Mouse (Mus musculus): Measurements from ENCODE around the gene Aldh3b1. TPM values are rescaled to one million over a fixed set of nuclear protein-coding genes. Genes with fewer than 3 reads are reported as not detected.

Aldh3b1 gene
- total RNA-seq, 2 experiments from 2014 or later, result 2.8 to 3.0 TPM

DNA sequence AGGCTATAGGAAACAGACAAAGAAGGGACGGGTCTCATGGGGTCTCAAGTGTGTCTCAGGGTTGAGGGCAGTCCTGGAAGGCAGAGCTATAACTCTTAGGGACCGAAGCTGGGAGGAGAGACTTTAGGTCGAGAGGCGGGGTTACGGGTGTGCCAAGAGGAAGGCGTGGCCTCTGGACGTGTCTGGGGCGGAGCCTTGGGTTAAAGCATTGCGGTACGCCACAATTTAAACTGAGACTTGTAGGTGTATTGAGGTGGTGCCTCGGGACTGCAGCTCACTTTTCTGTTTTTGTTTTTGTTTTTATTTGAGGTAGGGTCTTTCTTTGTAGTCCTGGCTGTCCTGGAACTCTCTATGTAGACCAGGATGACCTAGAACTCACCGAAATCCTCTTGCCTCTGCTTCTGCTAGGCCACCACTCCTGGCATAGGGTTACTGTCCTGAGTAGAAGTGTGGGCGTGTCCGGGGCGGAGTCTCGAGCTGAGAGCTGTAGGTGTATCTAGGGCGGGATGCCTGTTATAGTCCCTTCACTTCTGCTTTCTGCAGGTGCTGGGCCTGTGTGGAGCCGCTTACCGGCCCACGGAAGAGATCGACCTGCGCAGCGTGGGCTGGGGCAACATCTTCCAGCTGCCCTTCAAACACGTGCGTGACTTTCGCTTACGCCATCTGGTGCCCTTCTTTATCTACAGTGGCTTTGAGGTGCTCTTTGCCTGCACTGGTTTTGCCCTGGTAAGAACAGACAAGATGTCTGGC lies 13.6 kb upstream of the Aldh3b1 start:
- no peak for DNase-seq

DNA sequence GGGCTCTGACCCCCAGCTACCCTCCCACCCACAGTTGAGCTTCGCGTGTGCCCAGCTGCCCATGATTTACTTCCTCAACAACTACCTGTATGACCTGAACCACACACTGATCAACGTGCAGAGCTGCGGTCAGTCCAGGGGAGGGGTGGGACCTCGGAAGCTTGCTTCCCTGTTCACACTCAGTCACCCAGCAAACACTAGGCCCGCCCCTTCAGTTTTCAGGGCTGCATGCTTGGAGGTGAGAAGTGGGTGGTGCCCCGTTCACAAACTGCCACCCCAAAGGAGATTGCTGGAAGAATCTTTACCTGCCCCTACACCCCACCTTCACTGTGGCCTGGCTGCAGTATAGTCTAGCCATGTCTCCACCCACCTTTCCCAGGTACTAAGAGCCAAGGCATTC lies 12.7 kb upstream of the Aldh3b1 start:
- no peak for DNase-seq

DNA sequence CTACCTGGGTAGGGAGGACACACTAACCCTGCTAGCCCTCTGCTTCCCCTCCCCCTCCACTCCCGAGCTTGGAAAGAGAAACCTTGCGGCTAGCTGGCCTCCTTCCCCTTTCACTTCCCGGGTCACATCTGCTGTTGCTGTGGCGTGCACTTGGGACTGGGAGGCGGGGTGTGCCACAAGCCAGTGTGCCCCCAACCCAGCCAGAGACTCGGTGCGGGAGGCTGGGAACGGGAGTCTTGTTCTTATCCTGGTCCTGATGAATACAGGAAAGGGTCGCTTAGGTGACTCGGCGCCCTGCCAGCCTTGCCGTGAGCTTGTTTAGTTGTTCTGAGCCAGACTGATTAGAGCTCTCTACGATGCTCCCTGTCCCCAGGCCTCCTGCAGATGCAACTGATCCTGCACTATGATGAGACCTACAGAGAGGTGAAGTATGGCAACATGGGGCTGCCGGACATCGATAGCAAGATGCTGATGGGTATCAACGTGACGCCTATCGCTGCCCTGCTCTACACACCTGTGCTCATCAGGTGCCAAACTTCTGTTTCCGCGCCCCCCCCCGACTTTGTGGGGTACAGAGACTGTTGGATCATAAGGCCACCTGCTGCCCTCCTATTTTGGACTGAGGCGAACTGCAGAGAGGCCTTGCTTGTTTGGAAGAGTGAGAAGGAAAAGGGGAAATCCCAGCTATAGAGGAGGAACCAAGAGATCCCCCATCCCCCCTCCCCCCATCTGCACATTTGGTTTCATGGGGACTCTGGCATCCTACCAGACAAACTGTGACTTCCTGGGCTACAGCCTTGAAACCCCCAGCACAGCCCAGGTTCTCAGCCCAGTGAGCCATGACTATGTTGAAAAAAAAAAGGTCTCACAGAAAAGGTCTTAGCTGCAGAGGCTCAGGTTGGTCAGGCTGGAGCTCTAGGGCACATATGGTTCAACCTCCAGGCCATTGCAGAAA lies 6.6 kb upstream of the Aldh3b1 start:
- DNase-seq, result peak in 1 of 2 experiments; percentile 37

DNA sequence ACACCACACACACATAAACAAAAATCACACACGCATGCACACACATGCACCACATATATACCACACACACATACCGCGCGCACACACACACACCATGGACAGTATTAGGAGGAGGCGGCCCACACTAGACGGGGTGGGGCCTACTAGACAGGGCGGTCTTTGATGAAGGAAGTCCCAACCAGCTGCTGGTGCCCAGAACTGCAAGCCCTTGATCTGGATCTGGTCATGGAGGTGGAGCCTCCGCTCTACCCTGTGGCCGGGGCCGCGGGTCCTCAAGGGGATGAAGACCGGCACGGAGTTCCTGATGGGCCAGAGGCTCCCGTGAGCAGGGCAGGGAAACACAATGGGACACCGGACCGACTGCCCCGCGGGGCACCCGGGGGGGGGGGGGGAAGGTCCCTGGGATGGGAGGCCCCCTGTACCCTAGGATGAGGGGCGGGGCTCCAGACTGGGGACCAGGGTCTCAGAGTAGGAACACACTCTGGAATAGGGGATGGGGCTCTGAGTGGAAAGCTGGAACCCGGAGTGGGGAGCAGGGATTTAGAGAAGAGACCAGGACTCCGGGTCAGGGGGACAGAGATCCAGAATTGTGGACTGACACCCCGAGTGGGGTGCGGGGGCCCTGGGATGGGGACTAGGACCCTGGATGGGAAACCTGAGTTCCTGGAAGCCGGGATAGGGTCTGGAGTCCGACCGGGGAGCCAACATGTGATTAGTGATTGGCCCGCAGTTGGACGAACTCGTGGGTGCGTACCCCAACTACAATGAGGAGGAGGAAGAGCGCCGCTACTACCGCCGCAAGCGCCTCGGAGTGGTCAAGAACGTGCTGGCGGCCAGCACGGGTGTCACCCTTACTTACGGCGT lies 5.7 kb upstream of the Aldh3b1 start, which contains the start of gene Unc93b1:
TSS of gene Unc93b1 (plus strand) at position 155 of the 864 bp plus-strand sequence.
- DNase-seq, result no peak

DNA sequence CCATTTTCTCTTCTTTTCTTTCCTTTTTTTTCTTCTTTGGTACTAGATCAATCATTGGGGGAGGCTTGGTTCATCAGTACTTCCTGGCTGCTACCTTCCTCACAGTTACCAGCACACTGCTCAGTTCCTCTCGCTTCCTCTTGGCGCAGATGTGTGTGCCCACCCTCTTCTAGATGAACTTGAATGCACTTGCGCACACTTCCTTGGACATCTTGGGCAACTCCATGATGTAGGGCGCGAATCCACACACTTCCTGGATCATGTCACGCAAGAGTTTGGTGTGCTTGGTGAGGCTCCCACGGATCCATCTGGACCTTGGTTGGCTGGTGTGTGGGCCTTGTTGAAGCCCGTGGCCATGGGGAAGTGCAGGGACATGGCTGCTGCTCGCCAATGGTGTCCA lies 2.1 kb upstream of the Aldh3b1 start:
- no peak for DNase-seq

DNA sequence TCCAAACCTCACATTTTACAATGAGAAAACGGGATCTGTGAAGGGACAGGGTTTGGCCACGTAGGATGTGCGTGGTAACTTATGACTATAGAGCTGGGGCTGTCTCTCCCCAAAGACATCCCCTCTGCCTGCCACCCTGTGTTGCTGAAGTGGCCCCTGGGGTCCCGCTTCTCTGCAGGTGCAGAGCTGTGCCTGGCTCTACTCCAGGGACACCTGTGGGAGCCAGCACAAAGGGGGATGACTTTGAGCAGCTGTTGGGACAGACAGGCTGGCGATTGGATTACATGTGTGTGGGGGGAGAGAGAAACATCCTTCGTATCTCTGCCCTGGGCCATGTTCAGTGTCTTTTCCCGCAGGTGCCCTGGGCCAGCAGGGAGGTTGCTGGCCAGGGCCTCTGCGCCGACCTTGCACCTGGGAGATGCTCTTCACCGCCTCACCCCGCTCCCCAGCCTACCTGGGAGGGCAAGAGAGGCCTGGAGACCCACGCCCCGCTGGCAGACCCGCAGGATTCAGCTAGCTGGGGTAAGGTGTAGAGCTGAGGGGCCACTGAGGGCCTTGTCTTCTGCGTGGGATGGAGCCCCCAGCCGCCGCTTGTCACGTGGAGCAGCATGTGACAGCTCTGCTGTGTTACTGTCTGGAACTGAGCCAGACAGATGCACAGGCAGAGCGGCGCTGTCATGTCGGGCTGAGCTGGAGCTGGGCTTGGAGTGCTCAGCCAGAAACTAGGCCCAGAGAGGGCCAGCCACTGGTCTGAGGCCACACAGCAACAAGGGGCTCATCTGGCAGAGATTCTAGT lies 852 bp upstream of the Aldh3b1 start:
- DNase-seq, result no peak

DNA sequence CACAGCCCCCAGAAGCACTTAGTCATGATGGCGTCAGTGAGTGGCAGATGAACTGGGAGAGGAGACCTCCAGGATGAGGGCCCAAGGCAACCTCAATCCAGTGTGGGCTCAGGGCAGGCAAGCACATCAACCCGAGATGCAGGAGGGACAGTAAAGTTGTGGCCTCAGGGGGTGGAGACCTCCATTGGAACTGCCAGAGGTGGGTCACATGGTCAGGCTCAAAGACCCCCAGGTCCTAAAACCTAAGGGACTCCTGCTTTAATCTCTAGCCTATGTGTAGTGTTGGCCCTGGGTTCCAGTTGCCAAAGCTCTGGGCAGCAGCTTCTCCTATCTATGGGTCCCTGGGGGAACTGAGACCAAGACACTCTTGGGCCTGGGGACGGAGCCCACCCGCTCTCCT lies 829 bp downstream of the Aldh3b1 start:
- DNase-seq, result no peak

DNA sequence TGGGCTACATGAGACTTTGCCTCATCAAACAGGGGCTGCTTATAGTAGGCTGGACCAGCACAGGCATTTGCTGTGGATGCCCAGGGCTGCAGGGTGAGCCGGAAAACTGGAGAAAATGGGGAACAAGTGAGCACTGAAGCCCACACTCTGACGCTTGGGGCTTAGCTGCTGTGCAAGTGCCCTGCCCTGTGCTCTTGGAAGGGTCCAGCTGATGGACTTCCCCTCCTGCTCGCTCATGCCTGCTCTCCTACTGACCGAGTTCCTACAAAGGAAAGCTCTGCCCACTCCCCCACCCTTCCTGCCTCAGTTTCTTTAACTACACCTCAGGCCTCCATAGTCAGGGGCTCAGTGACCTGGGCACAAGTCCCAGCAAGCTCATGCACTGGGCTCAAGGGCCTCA lies 1.6 kb downstream of the Aldh3b1 start:
- no peak for DNase-seq

DNA sequence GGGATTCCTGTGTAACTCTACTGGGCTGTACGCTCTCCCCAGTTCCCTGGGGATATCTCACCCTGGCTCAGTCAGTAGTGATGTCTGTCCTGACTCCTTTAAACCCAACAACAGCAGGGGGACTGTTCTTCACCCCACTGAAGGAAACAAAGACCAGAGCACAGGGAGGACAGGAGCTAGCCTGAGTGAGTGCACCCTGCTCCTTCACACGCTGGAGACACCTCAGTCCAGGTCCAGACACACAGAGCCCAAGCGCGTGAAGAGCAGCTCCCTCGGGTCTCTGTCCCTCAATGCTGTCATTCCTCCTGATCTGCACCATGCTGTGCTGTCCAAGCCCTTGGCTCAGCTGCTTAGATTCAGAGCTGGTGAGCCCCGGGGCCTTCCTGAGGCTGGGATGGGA lies 2.9 kb downstream of the Aldh3b1 start:
- DNase-seq, result no peak

DNA sequence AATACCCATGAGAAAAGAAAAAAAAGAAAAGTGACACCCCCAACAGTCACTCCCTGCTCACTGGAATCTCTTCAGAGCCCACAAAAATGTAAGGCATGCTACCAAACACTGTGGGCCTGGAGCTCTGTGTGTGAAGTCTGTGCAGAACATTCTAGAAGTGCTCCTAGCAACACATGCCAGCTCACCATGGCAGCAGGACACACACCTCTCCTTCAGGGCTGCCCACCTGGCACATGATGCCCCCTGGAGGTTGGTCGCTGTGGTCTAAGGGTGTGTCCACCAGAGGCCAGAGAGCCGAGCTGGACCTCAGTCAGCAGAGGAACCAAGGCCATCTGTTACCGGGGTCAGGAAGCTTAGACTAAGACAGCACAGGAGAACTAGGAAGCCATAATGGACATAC lies 3.3 kb downstream of the Aldh3b1 start:
- no peak for DNase-seq

DNA sequence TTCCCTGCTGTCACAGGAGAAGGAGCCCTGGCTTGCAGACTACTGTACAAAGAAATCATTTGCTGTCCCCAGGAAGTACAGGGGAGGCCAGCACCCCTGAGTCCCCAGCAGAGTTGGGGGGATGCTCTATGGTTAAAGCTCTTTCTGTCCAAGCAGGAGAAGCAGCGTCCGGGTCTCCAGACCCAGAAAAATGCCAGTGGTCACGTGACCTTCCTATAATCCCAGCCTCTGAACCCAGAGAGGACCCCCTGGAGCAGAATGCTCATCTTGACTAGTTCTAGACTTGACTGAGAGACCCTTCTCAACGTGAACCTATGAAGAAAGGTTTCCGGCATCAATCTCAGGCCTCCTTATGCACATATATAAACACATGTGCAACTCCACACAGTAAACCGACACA lies 3.7 kb downstream of the Aldh3b1 start:
- no peak for DNase-seq

DNA sequence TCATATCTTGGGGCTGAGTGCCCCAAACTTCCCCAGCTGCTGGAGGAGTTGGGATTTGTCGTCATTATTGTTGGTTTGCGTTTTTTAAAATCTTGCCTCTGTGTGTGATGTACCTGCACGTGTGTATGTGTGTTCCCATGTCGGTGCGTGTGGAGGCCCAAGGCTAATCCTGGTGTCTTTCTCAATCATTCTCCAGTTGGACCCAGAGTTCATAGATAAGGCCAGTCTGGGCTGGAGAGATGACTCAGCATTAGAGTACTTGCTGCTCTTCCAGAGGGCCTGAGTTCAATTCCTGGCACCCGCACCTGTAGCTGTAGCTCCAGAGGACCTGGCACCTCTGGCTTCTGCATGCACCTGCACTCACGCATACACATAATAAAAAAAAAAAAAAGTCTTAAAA lies 4.7 kb downstream of the Aldh3b1 start:
- DNase-seq, result no peak

DNA sequence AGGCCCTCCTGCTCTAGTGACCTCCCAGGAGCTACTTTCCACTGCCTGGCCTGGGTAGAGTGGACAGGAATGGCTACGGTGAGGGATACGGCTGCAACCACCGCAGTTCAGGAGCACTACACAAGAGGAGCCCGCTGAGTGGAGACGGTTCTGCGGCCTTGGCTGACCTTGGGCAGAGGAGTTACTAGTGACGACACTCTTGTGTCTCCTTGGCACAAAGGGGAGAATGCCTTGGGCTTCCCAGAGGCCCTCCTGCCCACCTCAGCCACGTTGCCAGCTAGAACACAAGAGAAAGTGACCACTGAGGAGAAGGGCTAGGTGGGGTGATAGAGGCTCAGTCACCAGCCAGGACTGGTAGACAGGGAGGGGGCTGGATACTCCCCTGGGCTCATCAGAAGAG lies 5.4 kb downstream of the Aldh3b1 start:
- DNase-seq, result no peak

DNA sequence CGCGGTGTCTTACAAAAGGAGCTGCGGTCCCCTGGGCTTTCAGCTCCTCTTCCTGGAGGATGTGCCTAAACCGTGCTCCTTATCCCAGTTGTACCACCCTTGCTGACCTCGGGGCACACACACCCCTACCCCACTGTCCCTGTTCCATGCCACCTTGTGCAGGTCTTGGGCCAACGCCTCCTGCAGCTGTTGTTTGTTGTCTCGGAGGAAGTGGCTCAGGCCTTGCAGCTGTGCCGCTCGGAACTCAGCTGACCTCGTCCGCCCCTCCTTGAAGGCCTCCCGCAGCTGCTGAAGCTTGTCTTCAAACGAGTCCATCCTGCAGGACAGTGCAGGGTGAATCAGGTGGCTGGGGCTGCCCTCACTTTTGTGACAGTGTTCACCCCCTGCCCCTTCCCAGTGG lies 6.0 kb downstream of the Aldh3b1 start:
- DNase-seq, result no peak

DNA sequence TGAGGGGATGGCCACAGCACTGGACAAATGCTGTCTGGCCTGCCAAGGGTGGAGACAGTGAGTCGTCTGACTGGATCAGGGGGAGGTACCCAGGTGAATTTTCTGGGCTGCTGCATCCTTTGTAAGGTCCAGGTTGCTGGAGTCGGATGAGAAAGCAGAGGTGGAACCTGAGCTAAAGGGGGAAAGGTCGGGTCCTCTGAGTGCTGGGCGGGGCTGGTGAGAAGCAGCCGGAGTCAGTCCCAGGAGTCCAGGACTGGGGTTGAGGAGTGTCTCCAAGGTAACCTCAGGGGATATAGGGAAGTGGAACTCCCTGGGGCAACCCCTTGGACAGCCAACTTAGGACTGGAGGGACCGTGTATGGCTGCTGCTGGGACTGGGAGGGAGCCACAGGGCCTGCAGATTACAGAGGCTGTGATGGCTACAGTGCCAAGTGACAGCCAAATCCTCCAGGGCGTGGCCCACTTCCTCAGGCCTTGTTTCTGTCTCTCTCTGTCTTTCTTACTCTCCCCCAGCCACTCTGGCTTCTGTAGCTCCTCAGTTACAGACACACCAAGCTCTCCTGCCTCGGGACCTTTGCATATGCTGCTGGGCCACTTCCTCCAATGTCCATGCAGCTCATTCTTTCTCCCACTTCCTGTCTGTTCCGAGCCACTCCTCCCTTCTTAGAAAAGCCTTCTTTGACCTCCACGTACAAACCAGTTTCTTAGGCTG lies 6.8 kb downstream of the Aldh3b1 start:
- DNase-seq, result no peak

DNA sequence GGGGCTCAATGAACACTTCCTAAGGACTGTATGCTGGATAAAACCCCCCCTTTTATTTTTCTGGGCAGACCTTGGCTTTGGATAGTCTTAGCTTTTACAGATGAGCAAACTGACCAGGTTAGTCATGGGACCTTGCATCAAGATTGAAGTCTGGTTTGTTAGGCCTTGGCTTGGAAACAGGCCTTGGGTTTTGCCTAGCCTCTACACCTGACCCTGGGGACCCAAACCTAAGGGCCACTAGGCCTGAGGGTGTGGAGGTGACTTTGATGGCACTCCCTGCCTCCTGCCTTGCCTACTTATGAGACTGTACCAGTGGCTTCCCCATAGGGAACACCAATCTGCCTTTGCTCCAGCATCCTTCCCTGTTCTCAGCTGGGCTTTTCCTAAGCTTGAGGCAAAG lies 9.7 kb downstream of the Aldh3b1 start:
- no peak for DNase-seq

DNA sequence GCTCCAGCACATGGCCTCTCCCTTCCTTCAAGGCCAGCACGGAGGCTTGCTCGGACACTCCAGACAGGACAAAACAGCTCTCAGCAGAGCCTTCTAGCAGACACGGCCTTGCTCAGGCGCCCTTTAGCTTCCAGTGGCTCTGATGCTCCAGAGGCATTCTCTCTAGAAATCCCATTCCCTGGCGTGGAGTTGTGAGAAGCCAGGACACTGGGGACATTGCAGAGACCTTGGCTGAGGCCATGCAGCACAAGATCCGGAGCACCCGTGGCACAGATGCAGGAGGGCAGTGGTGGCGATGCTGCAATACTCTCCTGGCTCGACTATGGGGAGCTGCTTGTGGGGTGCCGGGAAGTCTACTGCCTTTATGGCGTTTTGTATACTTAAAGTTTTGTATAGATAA lies 12.9 kb downstream of the Aldh3b1 start:
- DNase-seq, result no peak

DNA sequence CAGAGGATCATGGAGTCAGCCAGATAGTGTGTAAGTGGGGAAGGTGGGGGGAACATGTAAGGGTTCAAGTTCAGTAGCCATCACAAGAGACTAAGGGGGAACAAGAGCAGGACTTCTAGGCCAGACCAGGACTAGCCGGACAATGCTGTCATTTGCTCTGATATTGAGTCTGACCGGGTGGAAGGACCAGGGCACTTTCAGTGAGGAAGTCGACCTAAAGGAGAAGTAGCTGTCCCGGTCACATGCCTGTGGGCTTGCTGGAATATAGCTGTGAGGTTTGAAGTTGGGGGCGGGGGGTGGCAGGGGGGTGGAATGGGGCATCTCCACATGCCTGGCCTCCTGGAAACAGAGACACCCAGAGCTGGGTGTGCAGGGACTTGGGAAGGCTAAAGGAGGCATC lies 15.1 kb downstream of the Aldh3b1 start:
- DNase-seq, result no peak

DNA sequence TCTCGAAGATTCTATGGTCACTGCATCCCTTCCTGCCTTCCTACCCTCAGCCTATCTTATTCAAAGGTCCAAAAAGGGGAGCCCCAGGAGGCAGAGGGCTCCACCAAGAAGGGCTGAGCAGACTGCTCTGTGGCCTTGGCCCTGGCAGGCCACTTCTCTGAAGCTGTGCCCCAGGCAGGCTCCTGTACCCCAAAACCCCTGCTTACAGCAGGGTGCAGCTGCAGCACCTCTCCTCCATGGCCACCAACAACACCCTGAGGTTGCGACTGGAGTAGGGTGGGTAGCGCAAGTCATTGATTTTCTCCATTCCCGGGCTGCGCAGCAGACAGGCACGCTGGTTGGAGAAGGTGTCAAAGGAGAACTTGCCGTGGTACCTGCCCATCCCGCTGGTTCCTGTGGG lies 15.9 kb downstream of the Aldh3b1 start:
- no peak for DNase-seq

DNA sequence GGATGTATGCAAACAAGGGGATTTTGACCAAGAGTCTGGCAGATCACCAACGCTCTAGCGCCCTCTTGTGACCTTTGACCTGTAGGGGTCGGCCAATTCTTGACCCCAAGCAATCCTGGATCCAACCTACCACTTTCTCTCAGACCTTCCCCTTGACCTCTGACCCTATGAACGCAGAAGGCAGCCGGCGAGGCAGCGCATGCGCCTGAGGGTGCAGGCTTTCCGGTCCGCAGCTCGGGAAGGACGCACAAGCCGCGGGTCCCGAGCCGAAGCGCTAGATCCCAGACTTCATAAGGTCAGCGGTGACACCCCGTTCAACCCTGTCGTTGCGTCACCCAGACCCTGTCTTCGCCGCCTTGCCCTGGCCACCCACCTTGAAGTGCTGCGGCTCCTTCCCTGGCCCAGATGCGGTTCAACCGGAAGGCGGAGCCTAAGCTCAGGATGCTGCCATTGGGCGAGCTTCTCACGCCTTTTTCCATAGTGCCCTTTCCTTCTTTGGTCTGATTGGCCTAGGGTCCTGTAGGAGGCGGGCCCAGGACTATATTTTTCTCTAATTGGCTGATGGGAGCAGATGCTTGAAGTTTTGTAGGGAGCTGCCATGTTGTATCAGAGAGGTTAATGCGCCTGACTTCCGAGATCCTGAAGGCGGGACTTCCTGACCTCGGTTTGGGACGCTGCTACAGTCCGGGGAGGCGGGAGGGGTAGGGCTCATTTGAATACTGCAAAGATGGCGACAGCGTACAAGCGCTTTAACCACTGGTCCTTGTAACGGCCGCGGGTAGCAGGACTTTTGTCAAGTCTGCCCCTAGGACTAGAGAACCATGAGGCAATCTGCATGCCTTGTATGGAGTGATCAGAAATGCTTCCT lies 17.0 kb downstream of the Aldh3b1 start, which contains the start of gene Ndufs8:
TSS of gene Ndufs8 (minus strand) at position 438 of the 868 bp plus-strand sequence.
- DNase-seq, result peak; percentile 94 to 95
